Mouse (Mus musculus) bone marrow, adult 2 months (tissue): ENCODE data around the gene Hipk4. TPM values are rescaled to one million over a fixed set of nuclear protein-coding genes. Genes with fewer than 3 reads are reported as not detected.
A peak's percentile ranks its signal among the peaks of the same experiment; 100 is the strongest.

Source experiments
- H3K27ac ChIP-seq: fragments of 200-500 bp; 2 replicates; pipeline ENCODE4 v1.5.1; 2012; ENCODE audit warnings: low read depth, mild to moderate bottlenecking, control low read depth, inconsistent platforms, low read length; ENCODE audit not compliant: control insufficient read depth, poor library complexity, insufficient read depth
- H3K4me1 ChIP-seq: fragments of 200-500 bp; 2 replicates; pipeline ENCODE4 v1.6.1; 2011; ENCODE audit warnings: low read length; ENCODE audit not compliant: control insufficient read depth, insufficient read depth
- H3K4me3 ChIP-seq: fragments of 200-500 bp; replicated peaks from 2 replicates; pipeline ENCODE3; 2011; ENCODE audit warnings: mild to moderate bottlenecking, low read depth, low read length, control low read depth; ENCODE audit not compliant: control insufficient read depth
- CTCF ChIP-seq: fragments of 200-500 bp; IDR thresholded peaks from 2 replicates; pipeline ENCODE4 v1.5.1; 2011; ENCODE audit warnings: low read length, control low read depth; ENCODE audit not compliant: control insufficient read depth, insufficient read depth
- POLR2A ChIP-seq: fragments of 200-500 bp; IDR thresholded peaks from 2 replicates; pipeline ENCODE4 v1.6.1; 2011; ENCODE audit warnings: low read depth, mild to moderate bottlenecking, control low read depth, low read length, borderline replicate concordance; ENCODE audit not compliant: control insufficient read depth
- WGBS: fragments of 180-500 bp; shearing (Covaris S2); methylation state at CpG from one replicate; pipeline ENCODE4 v1.1.7; 2018; 5-methylcytosine and 5-hydroxymethylcytosine counted together
- polyA plus RNA-seq: library from polyadenylated mRNA; stranded (reverse); fragments of >200 nt; gene quantifications from 2 replicates; pipeline ENCODE4 v1.2.4, GENCODE M21; 2011; ENCODE audit warnings: low replicate concordance; ENCODE audit not compliant: missing spikeins, insufficient read depth, insufficient read length

Hipk4 gene
- polyA plus RNA-seq, 1 experiment: 0.77 TPM

DNA sequence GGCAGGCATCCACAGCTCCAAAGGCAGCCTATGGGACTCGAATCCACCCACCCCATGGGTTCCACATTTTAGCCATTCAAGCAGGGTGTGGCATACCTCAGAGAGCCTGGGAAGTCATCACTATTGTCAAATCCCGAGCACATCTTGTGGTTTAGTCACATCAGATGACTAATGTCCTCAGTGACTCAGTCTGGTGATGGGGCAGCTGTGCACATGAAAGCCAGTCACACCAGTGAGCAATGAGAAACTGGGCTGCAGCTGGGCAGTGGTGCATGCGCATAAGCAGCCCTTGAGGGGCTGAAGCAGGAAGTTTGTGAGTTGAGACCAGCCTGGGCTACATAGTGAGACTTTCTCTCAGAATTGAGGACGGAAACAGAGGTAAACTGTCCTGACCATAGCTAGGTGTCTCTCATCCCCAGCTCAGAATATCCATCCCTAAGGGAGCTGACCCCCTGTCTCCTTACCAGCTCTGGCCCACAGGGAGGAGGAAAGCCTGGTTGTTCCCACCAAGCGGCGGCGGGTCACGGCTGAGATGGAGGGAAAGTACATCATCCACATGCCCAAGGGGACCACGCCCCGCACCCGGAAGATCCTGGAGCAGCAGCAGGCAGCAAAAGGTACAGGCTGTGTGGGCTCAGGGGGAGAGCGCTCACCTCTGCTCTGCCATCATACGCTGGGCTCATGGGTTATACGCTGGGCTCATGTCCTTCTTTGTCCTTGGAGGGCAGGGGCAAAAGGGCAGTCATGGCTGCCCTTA is 51.2 kb downstream of the Hipk4 start:
- H3K4me1 ChIP-seq: no peaks in the 10 kb centered on the region; the same call in 1 of the 2 replicates
- H3K4me3 ChIP-seq: no peak overlapping the region
- WGBS: 87% methylated on average over 14 of the region's 14 CpGs
- peak overlapping the region; percentile 47; the same call in 1 of the 2 replicates for H3K27ac ChIP-seq
- no peak for TF ChIP-seq CTCF
- TF ChIP-seq POLR2A: no peak

DNA sequence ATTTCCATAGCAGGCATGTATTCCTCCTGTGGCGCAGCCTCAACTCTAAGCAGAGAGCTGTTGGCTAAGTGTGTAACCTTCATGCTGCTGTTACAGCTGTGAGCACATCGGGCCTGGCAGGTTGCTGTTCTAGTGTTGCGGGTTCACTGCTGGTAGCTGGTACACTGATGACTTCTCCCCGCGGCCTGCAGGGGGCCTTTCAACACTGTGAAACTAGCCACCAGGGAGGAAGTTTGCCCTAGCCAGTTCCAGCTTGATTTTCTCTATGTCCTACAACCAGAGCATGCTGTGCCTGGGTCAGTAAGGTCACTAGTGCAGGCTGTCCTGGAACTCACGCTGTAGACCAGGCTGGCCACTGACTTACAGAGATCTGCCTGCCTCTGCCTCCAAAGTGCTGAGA is 53.8 kb downstream of the Hipk4 start:
- TF ChIP-seq CTCF: peak; percentile 75
- no peak for TF ChIP-seq POLR2A
- Histone ChIP-seq H3K4me1 (no peaks in the 10 kb centered on the region; the same call in 1 of the 2 replicates), H3K4me3 (no peak overlapping the region), H3K27ac (no peak overlapping the region)
- WGBS: 56% methylated on average over 6 of the region's 6 CpGs

DNA sequence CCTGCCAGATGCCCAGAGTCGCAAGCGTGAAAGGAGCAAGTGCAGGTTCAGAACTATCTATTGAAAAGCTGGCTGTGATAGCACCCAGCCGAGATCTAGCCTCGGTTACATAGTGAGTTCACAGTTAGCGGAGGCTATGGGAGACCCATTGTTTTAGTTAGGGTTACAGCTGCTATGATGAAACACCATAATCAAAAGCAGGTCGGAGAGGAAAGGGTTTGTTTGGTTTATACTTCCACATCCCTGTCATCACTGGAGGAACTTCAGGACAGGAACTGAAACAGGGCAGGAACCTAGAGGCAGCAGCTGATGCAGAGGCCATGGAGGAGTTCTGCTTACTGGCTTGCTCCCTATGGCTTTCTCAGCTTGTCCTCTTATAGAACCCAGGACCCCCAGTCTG is 54.5 kb downstream of the Hipk4 start:
- 74% methylated on average over 6 of the region's 6 CpGs for WGBS
- Histone ChIP-seq H3K27ac (peak overlapping the region; percentile 18; the same call in 1 of the 2 replicates), H3K4me1 (no peaks in the 10 kb centered on the region; the same call in 1 of the 2 replicates), H3K4me3 (no peak overlapping the region)
- TF ChIP-seq CTCF: no peak

DNA sequence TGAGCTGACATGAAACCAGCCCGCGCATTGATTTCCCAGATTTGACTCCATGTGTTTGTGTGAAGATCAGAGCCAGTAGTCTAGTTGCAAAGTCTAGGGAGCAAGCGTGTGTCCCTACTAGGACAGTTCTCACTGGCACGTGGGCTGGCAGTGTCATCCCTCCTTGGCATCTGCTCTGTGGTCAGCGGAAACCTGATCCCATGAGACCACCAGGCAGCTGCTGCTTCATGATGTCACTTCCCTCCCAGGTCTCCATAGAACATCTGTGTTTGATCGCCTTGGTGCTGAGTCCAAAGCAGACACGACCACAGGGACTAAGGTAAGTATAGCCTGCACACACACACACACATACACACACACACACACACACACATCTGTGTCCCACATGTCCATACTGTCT is 55.4 kb downstream of the Hipk4 start:
- 74% methylated on average over 7 of the region's 7 CpGs for WGBS
- TF ChIP-seq POLR2A: no peak
- TF ChIP-seq CTCF: no peak
- Histone ChIP-seq H3K4me3 (no peak overlapping the region), H3K27ac (no peak overlapping the region), H3K4me1 (no peaks in the 10 kb centered on the region; the same call in 1 of the 2 replicates)

DNA sequence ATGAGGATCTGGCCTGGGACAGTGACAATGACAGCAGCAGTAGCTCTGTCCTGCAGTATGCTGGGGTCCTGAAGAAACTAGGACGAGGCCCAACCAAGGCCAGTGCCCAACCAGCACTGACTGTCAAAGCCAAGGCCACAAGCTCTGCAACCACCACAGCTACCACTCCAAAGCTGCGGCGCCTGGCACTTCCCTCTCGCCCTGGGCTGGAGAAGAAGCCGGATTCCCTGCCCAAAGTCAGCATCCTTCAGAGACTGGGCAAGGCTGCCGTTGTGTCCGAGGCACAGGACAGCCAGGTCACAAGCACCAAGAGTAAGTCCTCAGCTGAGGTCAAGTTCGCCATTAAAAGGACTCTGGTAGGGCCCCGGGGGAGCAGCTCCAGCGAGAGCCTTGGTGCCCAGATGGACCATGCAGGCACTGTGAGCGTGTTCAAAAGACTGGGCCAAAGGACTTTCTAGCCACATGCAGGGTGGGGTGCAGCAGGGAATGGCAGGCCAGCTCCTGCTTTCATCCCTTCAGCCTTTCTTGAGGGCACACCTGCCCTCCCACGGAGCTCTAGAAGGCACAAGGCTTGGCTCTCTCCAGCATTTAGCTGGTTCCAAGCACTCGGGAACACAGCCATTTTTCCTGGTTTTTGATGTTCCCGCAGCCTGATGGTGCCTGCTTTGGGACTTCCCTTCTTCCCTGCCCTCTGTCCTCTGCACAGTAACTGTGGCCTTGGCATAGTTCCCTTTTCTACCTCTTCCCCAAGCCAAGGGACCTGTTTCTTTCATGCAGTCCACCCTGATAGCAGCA is 57.5 kb downstream of the Hipk4 start:
- Histone ChIP-seq H3K27ac (no peak overlapping the region), H3K4me3 (no peak overlapping the region), H3K4me1 (no peaks in the 10 kb centered on the region; the same call in 1 of the 2 replicates)
- WGBS: 87% methylated on average over 14 of the region's 14 CpGs
- TF ChIP-seq CTCF (no peak), POLR2A (no peak)

Other genes starting within 250 kb of the Hipk4 start
- gene Ltbp4, start 185.6 kb upstream of the Hipk4 start, polyA plus RNA-seq: 1.3 and 5.8 TPM in 2 replicates
- gene Shkbp1, start 167.2 kb upstream of the Hipk4 start, polyA plus RNA-seq: 44.6 and 80.0 TPM in 2 replicates
- gene Gm20479, start 165.8 kb upstream of the Hipk4 start, polyA plus RNA-seq: not detected in 2 replicates
- 0.11 and 0.62 TPM in 2 replicates for gene Sptbn4, start 75.6 kb upstream of the Hipk4 start, polyA plus RNA-seq
- gene Blvrb, start 75.3 kb upstream of the Hipk4 start, polyA plus RNA-seq: 323 and 400 TPM in 2 replicates
- 34.3 and 61.0 TPM in 2 replicates for gene Sertad3, start 49.5 kb upstream of the Hipk4 start, polyA plus RNA-seq
- 20.9 and 33.8 TPM in 2 replicates for gene Sertad1, start 36.4 kb upstream of the Hipk4 start, polyA plus RNA-seq
- gene Prx, start 23.9 kb upstream of the Hipk4 start, polyA plus RNA-seq: 0.79 and 3.4 TPM in 2 replicates
- 27.9 and 52.2 TPM in 2 replicates for gene Pld3, start 30.0 kb downstream of the Hipk4 start, polyA plus RNA-seq
- 8.1 and 19.0 TPM in 2 replicates for gene 2310022A10Rik, start 30.0 kb downstream of the Hipk4 start, polyA plus RNA-seq
- 44.5 and 71.2 TPM in 2 replicates for gene Akt2, start 68.3 kb downstream of the Hipk4 start, polyA plus RNA-seq
- gene Ttc9b, start 130.6 kb downstream of the Hipk4 start, polyA plus RNA-seq: not detected in 2 replicates
- 3.8 and 6.5 TPM in 2 replicates for gene Map3k10, start 151.3 kb downstream of the Hipk4 start, polyA plus RNA-seq
- gene Zfp607b, start 166.1 kb downstream of the Hipk4 start, polyA plus RNA-seq: 1.2 and 4.2 TPM in 2 replicates
- 2.7 and 4.5 TPM in 2 replicates for gene Zfp60, start 208.1 kb downstream of the Hipk4 start, polyA plus RNA-seq